9 mouse cellular contexts compared by ENCODE assay signal in the genomic region with DNA sequence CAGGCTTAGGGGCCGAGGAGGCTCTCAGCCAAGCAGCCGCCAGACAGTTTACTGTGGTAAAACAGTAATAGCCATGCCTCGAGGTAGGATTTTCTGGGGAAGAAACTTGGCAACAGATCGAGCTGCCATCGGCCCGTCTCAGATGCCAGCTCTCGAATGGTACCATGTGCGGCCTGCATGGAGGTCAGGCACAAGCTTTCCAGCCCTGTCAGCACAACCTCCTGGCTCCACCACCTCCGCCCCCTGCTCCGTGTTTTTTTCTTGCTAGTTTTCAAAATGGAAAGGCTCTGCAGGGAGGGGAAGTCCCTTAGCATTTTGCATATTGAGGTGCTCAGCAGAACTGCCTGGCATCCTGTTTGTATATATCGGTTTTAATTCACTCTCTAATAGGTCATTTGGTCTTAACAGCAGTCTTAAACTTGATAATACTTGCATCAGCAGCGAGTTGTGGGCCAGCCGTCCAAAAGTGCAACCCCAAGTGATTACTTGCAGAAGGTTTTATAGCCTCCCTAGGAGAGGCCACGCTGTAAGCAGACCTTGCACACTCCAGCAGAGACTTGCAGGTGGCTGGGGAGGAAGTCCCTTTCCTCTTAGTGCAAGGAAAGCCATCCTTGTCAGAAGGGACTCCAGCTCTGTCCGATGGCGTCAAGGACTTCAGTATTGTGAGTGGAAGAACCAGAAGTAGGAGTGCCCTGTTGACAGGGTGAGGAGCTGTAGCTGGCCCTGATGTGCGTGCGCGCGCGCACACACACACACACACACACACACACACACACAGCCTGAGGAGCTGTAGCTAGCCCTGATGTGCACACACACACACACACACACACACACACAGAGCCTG. TPM values are rescaled to one million over a fixed set of nuclear protein-coding genes. Genes with fewer than 3 reads are reported as not detected.
DNase-seq lines count a peak whose midpoint lies in the region; ATAC-seq and TF ChIP-seq lines count a peak whose summit lies in the region.
"Had no signal": no experiment of that assay in that cellular context is flagged by ENCODE, and none has a peak within 500 bp of the region (broad histone marks: within the 10 kb centered on the region; RNA-seq: fewer than 3 reads in every experiment).

No protein-coding gene starts in this region.

- peak overlapping the region; percentile 69 for H3K27ac ChIP-seq in hindbrain, embryonic 10.5 days
- no peak overlapping the region; the same call in 1 of the 2 replicates for H3K27ac ChIP-seq in hindbrain, embryonic 12.5 days
- peak overlapping the region; percentile 73 for H3K27ac ChIP-seq in intestine, postnatal 0 days (ENCODE audit: low read depth, low read length)

- no peaks in the 10 kb centered on the region for H3K36me3 ChIP-seq in hindbrain, embryonic 10.5 days
- no peaks in the 10 kb centered on the region for H3K36me3 ChIP-seq in hindbrain, embryonic 12.5 days
- H3K36me3 ChIP-seq in intestine, postnatal 0 days (ENCODE audit: control insufficient read depth, insufficient read depth): no peaks in the 10 kb centered on the region

- no peak for DNase-seq in hindbrain, embryonic 10.5 days (ENCODE audit: low spot score)
- DNase-seq in brain, adult 2 months (ENCODE audit: low read depth, low spot score): peak; percentile 28
- DNase-seq in lung, postnatal 10 days: peak; percentile 25
- DNase-seq in thymus, postnatal 0 days (ENCODE audit: low spot score): peak; percentile 47
- no peak for DNase-seq in left cerebral cortex, postnatal 14 days (ENCODE audit: low spot score in 2 of 2)

- intact Hi-C loops in left cerebral cortex, postnatal 14 days (cut with DNase I): no loop called here

- 78% methylated on average over 21 of the region's 21 CpGs for WGBS in hindbrain, embryonic 10.5 days
- WGBS in hindbrain, embryonic 12.5 days: 74% methylated on average over 21 of the region's 21 CpGs
- WGBS in intestine, postnatal 0 days: 36% methylated on average over 21 of the region's 21 CpGs

- H3K9me3 ChIP-seq in hindbrain, embryonic 10.5 days: no peaks in the 10 kb centered on the region
- H3K9me3 ChIP-seq in hindbrain, embryonic 12.5 days (replicated peaks): no peaks in the 10 kb centered on the region
- H3K9me3 ChIP-seq in intestine, postnatal 0 days (ENCODE audit: control insufficient read depth): no peaks in the 10 kb centered on the region

- H3K27me3 ChIP-seq in hindbrain, embryonic 10.5 days (ENCODE audit: insufficient read depth, poor library complexity, severe bottlenecking): no peaks in the 10 kb centered on the region
- no peaks in the 10 kb centered on the region for H3K27me3 ChIP-seq in hindbrain, embryonic 12.5 days
- no peaks in the 10 kb centered on the region for H3K27me3 ChIP-seq in intestine, postnatal 0 days (replicated peaks; ENCODE audit: control insufficient read depth, insufficient read depth, low read length)

- H3K9ac ChIP-seq in hindbrain, embryonic 12.5 days: no peak overlapping the region
- 0 out of 2 replicates have a peak overlapping the region, but pooled peaks have one; percentile 1 for H3K9ac ChIP-seq in intestine, postnatal 0 days (ENCODE audit: low read depth, low read length)

- H3K4me2 ChIP-seq in hindbrain, embryonic 12.5 days (replicated peaks): no peak overlapping the region
- peak overlapping the region; percentile 22 for H3K4me2 ChIP-seq in intestine, postnatal 0 days (replicated peaks; ENCODE audit: low read depth)

- TF ChIP-seq CTCF in intestine, postnatal 0 days (IDR thresholded peaks at IDR 0.05; ENCODE audit: low read depth): no peak

- H3K4me1 ChIP-seq in hindbrain, embryonic 10.5 days (replicated peaks): peaks cover 25% of the 10 kb centered on the region
- peaks cover 20% of the 10 kb centered on the region for H3K4me1 ChIP-seq in hindbrain, embryonic 12.5 days
- peaks cover 4% of the 10 kb centered on the region; the same call in 1 of the 2 replicates for H3K4me1 ChIP-seq in intestine, postnatal 0 days (replicated peaks; ENCODE audit: control insufficient read depth, insufficient read depth, low read length)

- ATAC-seq in hindbrain, embryonic 12.5 days (ENCODE audit: low FRiP score): no peak
- peak; percentile 19 for ATAC-seq in granulocyte monocyte progenitor cell, adult 5-6 weeks (replicated peaks; ENCODE audit: poor library complexity, severe bottlenecking)
- peak; percentile 93 for ATAC-seq in intestine, postnatal 0 days

- no peak overlapping the region for H3K4me3 ChIP-seq in hindbrain, embryonic 10.5 days
- H3K4me3 ChIP-seq in hindbrain, embryonic 12.5 days: no peak overlapping the region
- no peak overlapping the region for H3K4me3 ChIP-seq in intestine, postnatal 0 days (ENCODE audit: low read depth, low read length)

RNA-seq across cellular contexts. Expression of a gene that starts 24.8 kb away (rescaled TPM):
- polyA plus RNA-seq in hindbrain, embryonic 10.5 days (2016; fragmentation: Nextera tagmentation; extraction: Ambion mirVana): 17.7 and 20.4 TPM in 2 replicates
- 35.4 and 38.6 TPM in 2 replicates for polyA plus RNA-seq in hindbrain, embryonic 12.5 days (2016; fragmentation: Nextera tagmentation; extraction: Ambion mirVana)
- total RNA-seq in granulocyte monocyte progenitor cell, adult 5-6 weeks (2014; fragmentation: Nextera tagmentation): 0.23 TPM in 1 of 2 replicates, not detected in the other
- not detected in 2 replicates for total RNA-seq in granulocyte monocyte progenitor cell, adult 5-6 weeks (2017)
- polyA plus RNA-seq in intestine, postnatal 0 days (2015; fragmentation: Nextera tagmentation; extraction: Ambion mirVana): 2.1 and 2.4 TPM in 2 replicates
- polyA plus RNA-seq in thymus, postnatal 0 days (2015; fragmentation: Nextera tagmentation; extraction: Ambion mirVana): 7.6 and 7.9 TPM in 2 replicates
- total RNA-seq in left cerebral cortex, postnatal 14 days (2021): 100 to 1,000 TPM; 564 to 596 TPM
- total RNA-seq: MEL had no signal

Comparison
In these comparisons a context has a peak if more than half of its experiments do, and no peak if none do; other contexts are left out.
1. DNase-seq: peak in brain, adult 2 months (single experiment), lung, postnatal 10 days (single experiment) and thymus, postnatal 0 days (single experiment); none in hindbrain, embryonic 10.5 days (single experiment) and left cerebral cortex, postnatal 14 days (0 of 2).